In genomic region chr5:142400181-142400883, GRCm38 (mm10) we compare ENCODE assay signal across 8 mouse cellular contexts. TPM values are rescaled to one million over a fixed set of nuclear protein-coding genes. Genes with fewer than 3 reads are reported as not detected.
A peak's percentile ranks its signal among the peaks of the same experiment; 100 is the strongest.
DNase-seq lines count a peak whose midpoint lies in the region; ATAC-seq lines count a peak whose summit lies in the region.

No protein-coding gene starts in this region.

- no peaks in the 10 kb centered on the region for H3K9me3 ChIP-seq in forebrain, embryonic 16.5 days (ENCODE audit: control insufficient read depth, low read length)
- H3K9me3 ChIP-seq in midbrain, embryonic 12.5 days: no peaks in the 10 kb centered on the region

- DNase-seq in embryo, embryonic 10 days (ENCODE audit: low spot score): peak; percentile 59
- DNase-seq in embryo, embryonic 11 days: no peak
- peak; percentile 64 for DNase-seq in ZHBTc4 (ENCODE audit: low read depth, low spot score)
- DNase-seq in kidney, postnatal 14 days: peak; percentile 52
- DNase-seq in frontal cortex, adult 2 months (ENCODE audit: extremely low spot score in 1 of 2, low spot score in 1 of 2): no peak
- DNase-seq in layer of hippocampus, adult 9-10 months (ENCODE audit: low spot score): no peak

- no peaks in the 10 kb centered on the region for H3K27me3 ChIP-seq in forebrain, embryonic 16.5 days (replicated peaks; ENCODE audit: control insufficient read depth, insufficient read depth, low read length)
- H3K27me3 ChIP-seq in midbrain, embryonic 12.5 days: no peaks in the 10 kb centered on the region

- peak overlapping the region; percentile 59 for H3K9ac ChIP-seq in forebrain, embryonic 16.5 days (replicated peaks; ENCODE audit: low read depth, low read length)
- peak overlapping the region; percentile 93; the same call in 1 of the 2 replicates for H3K9ac ChIP-seq in midbrain, embryonic 12.5 days (replicated peaks)

- ATAC-seq in forebrain, embryonic 16.5 days: no peak
- no peak for ATAC-seq in midbrain, embryonic 12.5 days (ENCODE audit: low FRiP score, low read depth)

- H3K4me2 ChIP-seq in forebrain, embryonic 16.5 days (ENCODE audit: low read length): peak overlapping the region; percentile 92
- H3K4me2 ChIP-seq in midbrain, embryonic 12.5 days (replicated peaks): peak overlapping the region; percentile 97

- WGBS in forebrain, embryonic 16.5 days: 25% methylated on average over 17 of the region's 17 CpGs
- WGBS in midbrain, embryonic 12.5 days: 27% methylated on average over 17 of the region's 17 CpGs

- H3K36me3 ChIP-seq in forebrain, embryonic 16.5 days (ENCODE audit: control insufficient read depth, insufficient read depth): no peaks in the 10 kb centered on the region
- H3K36me3 ChIP-seq in midbrain, embryonic 12.5 days: no peaks in the 10 kb centered on the region

- H3K4me1 ChIP-seq in forebrain, embryonic 16.5 days (replicated peaks; ENCODE audit: control insufficient read depth, insufficient read depth, low read length): peaks cover 41% of the 10 kb centered on the region
- peaks cover 53% of the 10 kb centered on the region for H3K4me1 ChIP-seq in midbrain, embryonic 12.5 days

- H3K4me3 ChIP-seq in forebrain, embryonic 16.5 days (replicated peaks; ENCODE audit: low read length): peak overlapping the region; percentile 95
- peak overlapping the region; percentile 91 for H3K4me3 ChIP-seq in midbrain, embryonic 12.5 days

- peak overlapping the region; percentile 44; the same call in 1 of the 2 replicates for H3K27ac ChIP-seq in forebrain, embryonic 16.5 days (ENCODE audit: low read length)
- H3K27ac ChIP-seq in midbrain, embryonic 12.5 days (replicated peaks): peak overlapping the region; percentile 76

RNA-seq across cellular contexts. Expression of gene Foxk1, which starts 1.0 kb away (rescaled TPM):
- polyA plus RNA-seq in forebrain, embryonic 16.5 days (2015; fragmentation: Nextera tagmentation; extraction: Ambion mirVana): 4.1 and 4.6 TPM in 2 replicates
- 7.6 and 9.6 TPM in 2 replicates for polyA plus RNA-seq in midbrain, embryonic 12.5 days (2016; fragmentation: Nextera tagmentation; extraction: Ambion mirVana)
- 19.1 and 19.2 TPM in 2 replicates for polyA plus RNA-seq in frontal cortex, adult 2 months (2012; rRNA removed)

Comparison
In these comparisons a context has a peak if more than half of its experiments do, and no peak if none do; other contexts are left out.
1. DNase-seq: peak in embryo, embryonic 10 days (single experiment), ZHBTc4 (single experiment) and kidney, postnatal 14 days (single experiment); none in embryo, embryonic 11 days (single experiment), frontal cortex, adult 2 months (0 of 2) and layer of hippocampus, adult 9-10 months (single experiment).